Mouse (Mus musculus): ENCODE measurements at regions not wholly inside any gene's neighbourhood (a gene's known extent, or its start where the extent isn't known, plus 50 kb on each side); places are given as distances from the start of the nearest gene placed in this dataset.

DNA sequence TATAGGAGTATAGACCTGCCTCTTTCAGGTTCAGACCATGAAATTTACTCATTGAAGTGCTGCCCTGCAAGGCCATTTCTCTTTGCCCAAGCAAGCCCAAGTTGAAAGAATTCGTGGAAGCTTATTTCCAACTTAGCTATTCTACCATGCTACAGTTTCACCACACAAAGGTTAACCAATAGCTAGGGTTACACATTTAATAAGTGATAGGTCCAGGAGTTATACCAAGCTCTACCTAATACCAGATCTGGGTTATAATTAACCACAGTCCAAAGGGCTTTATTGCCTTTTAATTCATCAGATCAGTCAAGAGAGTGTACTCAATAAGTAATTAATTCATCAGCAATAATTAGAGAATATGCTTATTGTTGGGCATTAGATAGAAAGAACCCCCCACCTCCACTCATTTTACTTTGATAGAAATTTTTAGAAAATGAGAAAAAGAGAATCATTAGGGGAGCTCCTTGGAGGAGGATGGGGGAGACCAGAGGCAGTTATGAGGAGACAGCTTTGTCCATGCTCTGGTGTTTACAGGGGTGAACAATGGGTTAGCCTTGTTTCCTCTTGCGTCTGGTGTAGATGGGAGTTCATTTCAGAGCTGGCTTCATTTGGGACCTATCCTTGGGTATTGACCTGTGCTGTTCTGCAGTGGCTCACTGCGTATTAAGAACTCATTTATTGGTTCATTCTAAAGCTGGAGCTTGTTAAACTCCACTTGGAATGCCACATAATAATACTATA lies 177.8 kb upstream of the Tet2 start:
- WGBS, result 78% methylated on average over 3 of the region's 3 CpGs
- Histone ChIP-seq H3K9ac (ENCODE audit: low read length) (no peak overlapping the region), H3K27me3 (replicated peaks; ENCODE audit: control insufficient read depth, insufficient read depth, low read length) (no peaks in the 10 kb centered on the region), H3K27ac (ENCODE audit: low read depth) (no peak overlapping the region), H3K9me3 (ENCODE audit: control insufficient read depth, low read length) (no peaks in the 10 kb centered on the region), H3K4me3 (ENCODE audit: low read depth, low read length) (no peak overlapping the region), H3K36me3 (ENCODE audit: control insufficient read depth, insufficient read depth, low read length) (no peaks in the 10 kb centered on the region), H3K4me1 (replicated peaks; ENCODE audit: control insufficient read depth, insufficient read depth, low read length) (no peaks in the 10 kb centered on the region), H3K4me2 (ENCODE audit: low read length) (no peak overlapping the region)
- DNase-seq (ENCODE audit: low spot score) (no peak), ATAC-seq (replicated peaks; ENCODE audit: low FRiP score, low TSS enrichment, low read depth) (no peak)

DNA sequence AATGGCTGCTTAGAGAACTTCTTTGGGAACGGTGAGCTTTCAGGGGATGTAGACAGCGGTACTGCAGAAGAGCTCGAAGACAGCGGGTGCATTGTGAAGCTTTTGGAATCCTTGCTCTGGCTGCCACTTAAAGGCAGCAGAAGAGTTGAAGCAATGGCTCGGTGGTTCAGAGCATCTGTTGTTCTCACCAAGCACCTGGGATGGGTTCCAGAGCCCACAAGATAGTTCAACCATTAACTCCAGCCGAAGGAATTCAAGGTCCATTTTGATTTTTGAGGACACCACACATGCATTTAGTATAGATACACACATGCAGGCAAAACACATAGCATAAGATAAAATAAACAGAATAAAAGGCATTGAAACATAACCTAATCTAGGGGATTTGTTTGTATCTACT lies 181.9 kb upstream of the Tet2 start:
- Histone ChIP-seq H3K27ac (ENCODE audit: low read depth) (no peak overlapping the region), H3K4me2 (ENCODE audit: low read length) (no peak overlapping the region), H3K4me1 (replicated peaks; ENCODE audit: control insufficient read depth, insufficient read depth, low read length) (no peaks in the 10 kb centered on the region), H3K4me3 (ENCODE audit: low read depth, low read length) (no peak overlapping the region), H3K9ac (ENCODE audit: low read length) (no peak overlapping the region), H3K9me3 (ENCODE audit: control insufficient read depth, low read length) (no peaks in the 10 kb centered on the region), H3K36me3 (ENCODE audit: control insufficient read depth, insufficient read depth, low read length) (no peaks in the 10 kb centered on the region), H3K27me3 (replicated peaks; ENCODE audit: control insufficient read depth, insufficient read depth, low read length) (no peaks in the 10 kb centered on the region)
- DNase-seq (ENCODE audit: low spot score) (no peak), ATAC-seq (replicated peaks; ENCODE audit: low FRiP score, low TSS enrichment, low read depth) (no peak)
- WGBS, result 86% methylated on average over 6 of the region's 6 CpGs

DNA sequence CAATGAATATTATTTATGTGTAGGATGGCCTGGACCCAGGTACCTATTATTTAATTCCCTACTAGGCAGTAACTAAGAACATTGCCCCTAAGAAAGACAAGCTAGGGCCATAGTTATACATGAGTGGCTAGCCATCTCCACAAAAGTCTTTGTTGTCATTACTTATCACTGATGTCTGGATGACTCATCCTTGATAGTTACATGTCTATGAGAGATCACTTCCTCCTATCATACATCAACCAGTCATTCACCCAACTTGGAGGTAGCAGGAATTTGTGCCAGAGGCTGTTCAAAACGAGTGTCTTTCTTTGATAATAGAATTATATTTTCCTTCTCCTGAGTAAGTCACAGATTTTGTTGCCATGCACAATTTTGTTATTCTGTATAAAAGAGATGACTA lies 190.7 kb upstream of the Tet2 start:
- H3K4me1 ChIP-seq (replicated peaks; ENCODE audit: control insufficient read depth, insufficient read depth, low read length), result no peaks in the 10 kb centered on the region
- H3K27ac ChIP-seq (ENCODE audit: low read depth), result no peak overlapping the region
- H3K4me3 ChIP-seq (ENCODE audit: low read depth, low read length), result no peak overlapping the region
- H3K4me2 ChIP-seq (ENCODE audit: low read length), result no peak overlapping the region
- H3K27me3 ChIP-seq (replicated peaks; ENCODE audit: control insufficient read depth, insufficient read depth, low read length), result no peaks in the 10 kb centered on the region
- H3K9me3 ChIP-seq (ENCODE audit: control insufficient read depth, low read length), result no peaks in the 10 kb centered on the region
- H3K36me3 ChIP-seq (ENCODE audit: control insufficient read depth, insufficient read depth, low read length), result no peaks in the 10 kb centered on the region
- 51% methylated on average over 1 of the region's 1 CpGs for WGBS
- DNase-seq (ENCODE audit: low spot score), result no peak
- no peak for ATAC-seq (replicated peaks; ENCODE audit: low FRiP score, low TSS enrichment, low read depth)
- H3K9ac ChIP-seq (ENCODE audit: low read length), result no peak overlapping the region

DNA sequence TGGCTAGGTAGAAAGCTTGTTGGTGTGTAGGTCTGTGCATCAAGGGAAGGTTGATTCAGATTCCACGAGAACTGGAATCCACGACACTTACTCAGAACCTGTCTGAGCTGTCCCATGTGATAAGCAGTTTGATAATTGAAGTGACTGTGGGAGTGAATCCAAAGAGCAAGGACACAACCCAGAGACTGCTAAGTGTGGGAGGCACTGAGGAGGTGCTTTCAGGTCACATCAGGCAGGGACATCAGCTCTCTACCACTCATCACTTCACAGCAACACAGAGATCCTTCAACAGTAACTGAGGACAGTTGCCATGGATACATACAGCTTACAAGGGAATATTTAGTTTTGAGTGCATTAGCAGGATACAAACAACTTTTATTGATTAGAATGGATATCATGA lies 194.0 kb upstream of the Tet2 start:
- Histone ChIP-seq H3K4me1 (replicated peaks; ENCODE audit: control insufficient read depth, insufficient read depth, low read length) (no peaks in the 10 kb centered on the region), H3K27me3 (replicated peaks; ENCODE audit: control insufficient read depth, insufficient read depth, low read length) (no peaks in the 10 kb centered on the region), H3K9me3 (ENCODE audit: control insufficient read depth, low read length) (no peaks in the 10 kb centered on the region), H3K4me2 (ENCODE audit: low read length) (no peak overlapping the region), H3K9ac (ENCODE audit: low read length) (no peak overlapping the region), H3K27ac (ENCODE audit: low read depth) (no peak overlapping the region), H3K36me3 (ENCODE audit: control insufficient read depth, insufficient read depth, low read length) (no peaks in the 10 kb centered on the region), H3K4me3 (ENCODE audit: low read depth, low read length) (no peak overlapping the region)
- ATAC-seq (replicated peaks; ENCODE audit: low FRiP score, low TSS enrichment, low read depth), result no peak
- WGBS, result 92% methylated on average over 2 of the region's 2 CpGs
- DNase-seq (ENCODE audit: low spot score), result no peak

DNA sequence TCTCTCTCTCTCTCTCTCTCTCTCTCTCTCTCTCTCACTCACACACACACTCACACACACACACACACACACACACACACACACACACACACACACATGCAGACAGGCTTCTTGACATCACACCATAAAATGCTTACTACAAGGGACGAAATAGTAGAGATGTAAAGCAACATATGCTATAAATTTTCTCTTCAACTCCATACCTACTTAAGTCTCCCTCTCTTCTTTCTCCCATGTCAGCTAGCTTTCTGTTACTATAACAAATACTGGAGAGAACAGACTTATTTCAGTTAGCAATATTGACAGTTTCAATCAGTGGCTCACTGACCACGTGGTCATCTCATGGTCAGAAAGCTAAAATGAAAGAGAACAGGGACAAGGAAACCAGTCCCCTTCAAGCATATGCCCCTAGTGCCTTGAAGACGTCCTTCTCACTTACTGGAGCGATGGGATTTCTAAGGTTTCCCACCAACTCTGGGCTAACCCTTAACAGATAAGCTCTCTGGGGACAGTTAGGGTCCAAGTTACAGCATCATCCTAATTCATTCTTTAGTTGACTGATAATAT lies 199.7 kb upstream of the Tet2 start:
- no peak overlapping the region for H3K4me2 ChIP-seq (ENCODE audit: low read length)
- H3K9ac ChIP-seq (ENCODE audit: low read length), result no peak overlapping the region
- no peak for ATAC-seq (replicated peaks; ENCODE audit: low FRiP score, low TSS enrichment, low read depth)
- no peaks in the 10 kb centered on the region for H3K27me3 ChIP-seq (replicated peaks; ENCODE audit: control insufficient read depth, insufficient read depth, low read length)
- no peak for DNase-seq (ENCODE audit: low spot score)
- WGBS, result 76% methylated on average over 4 of the region's 4 CpGs
- H3K4me1 ChIP-seq (replicated peaks; ENCODE audit: control insufficient read depth, insufficient read depth, low read length), result no peaks in the 10 kb centered on the region
- H3K9me3 ChIP-seq (ENCODE audit: control insufficient read depth, low read length), result no peaks in the 10 kb centered on the region
- no peak overlapping the region for H3K27ac ChIP-seq (ENCODE audit: low read depth)
- no peaks in the 10 kb centered on the region for H3K36me3 ChIP-seq (ENCODE audit: control insufficient read depth, insufficient read depth, low read length)
- no peak overlapping the region for H3K4me3 ChIP-seq (ENCODE audit: low read depth, low read length)

DNA sequence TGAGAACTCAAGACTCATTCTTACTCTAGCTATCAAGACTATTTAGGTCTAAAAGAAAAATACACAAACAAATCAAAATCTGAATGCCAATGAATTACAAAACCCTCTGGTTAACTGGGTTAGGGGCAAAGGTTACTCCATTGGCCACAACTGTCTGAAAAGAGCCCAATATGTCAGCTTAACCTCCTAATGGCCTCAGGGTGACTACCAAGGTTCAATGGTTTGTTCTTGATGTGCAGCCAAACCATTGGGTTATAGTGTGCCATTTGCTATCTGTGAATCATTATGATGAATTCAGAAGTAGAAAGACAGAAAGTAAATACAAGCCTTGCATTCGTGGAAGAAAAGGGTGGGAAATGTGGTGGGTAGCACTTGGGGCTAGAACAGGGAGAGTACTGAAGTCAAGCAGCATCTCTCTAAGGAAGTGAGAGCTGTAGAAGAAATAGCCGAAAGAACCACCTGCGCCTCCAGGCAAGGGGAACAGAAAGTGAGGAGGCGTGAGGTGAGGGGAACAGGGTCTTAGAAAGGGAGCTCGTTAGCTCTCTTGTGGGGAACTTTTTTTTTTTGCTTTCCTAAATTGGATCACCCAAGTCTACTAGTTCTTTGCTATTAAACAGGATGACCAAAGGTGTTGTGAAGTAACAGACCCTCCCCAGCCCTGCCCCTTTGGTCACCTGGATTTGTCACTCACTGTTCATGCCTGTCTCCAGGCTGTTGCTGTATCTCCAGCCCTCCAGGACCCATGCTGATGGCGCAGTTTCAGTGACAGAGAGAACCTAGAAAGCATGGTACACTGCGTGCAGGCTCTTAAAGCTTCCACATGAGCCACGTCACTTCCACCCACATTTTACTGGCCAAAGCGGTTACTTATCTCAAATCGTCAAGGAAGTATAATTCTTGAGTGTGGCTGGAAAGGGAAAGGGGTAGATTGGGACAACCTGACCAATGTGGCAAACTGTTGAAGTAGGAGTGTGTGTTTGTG lies 204.1 kb upstream of the Tet2 start:
- H3K4me1 ChIP-seq (replicated peaks; ENCODE audit: control insufficient read depth, insufficient read depth, low read length), result no peaks in the 10 kb centered on the region
- 89% methylated on average over 10 of the region's 10 CpGs for WGBS

DNA sequence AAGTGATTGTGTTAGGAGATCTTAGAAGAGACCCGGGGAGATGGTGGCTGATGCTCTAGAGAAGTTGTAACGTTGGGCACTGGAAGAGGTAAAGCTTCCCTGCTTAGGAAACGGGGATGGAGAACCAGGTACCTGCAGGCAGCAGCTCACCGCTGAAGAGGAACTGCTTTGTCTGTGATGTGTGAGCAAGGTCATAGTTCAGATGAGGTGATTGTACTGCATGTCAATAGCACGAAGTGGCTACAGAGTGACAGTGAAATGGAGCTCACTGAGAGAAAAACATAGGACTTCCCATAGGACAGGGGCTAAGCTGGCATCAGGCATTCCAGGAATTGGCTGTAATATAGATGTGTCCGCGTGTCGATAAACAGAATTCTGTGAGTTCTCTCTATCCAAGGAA lies 205.1 kb upstream of the Tet2 start:
- Histone ChIP-seq H3K27ac (ENCODE audit: low read depth) (no peak overlapping the region), H3K4me3 (ENCODE audit: low read depth, low read length) (no peak overlapping the region), H3K4me2 (ENCODE audit: low read length) (no peak overlapping the region), H3K9ac (ENCODE audit: low read length) (no peak overlapping the region), H3K4me1 (replicated peaks; ENCODE audit: control insufficient read depth, insufficient read depth, low read length) (peaks cover 5% of the 10 kb centered on the region; the same call in 1 of the 2 replicates), H3K9me3 (ENCODE audit: control insufficient read depth, low read length) (no peaks in the 10 kb centered on the region), H3K36me3 (ENCODE audit: control insufficient read depth, insufficient read depth, low read length) (no peaks in the 10 kb centered on the region), H3K27me3 (replicated peaks; ENCODE audit: control insufficient read depth, insufficient read depth, low read length) (no peaks in the 10 kb centered on the region)
- DNase-seq (ENCODE audit: low spot score) (no peak), ATAC-seq (replicated peaks; ENCODE audit: low FRiP score, low TSS enrichment, low read depth) (no peak)
- 76% methylated on average over 8 of the region's 8 CpGs for WGBS

More for the DNA sequence above, 204.1 kb upstream of the Tet2 start:
- Histone ChIP-seq H3K36me3 (ENCODE audit: control insufficient read depth, insufficient read depth, low read length) (no peaks in the 10 kb centered on the region), H3K27ac (ENCODE audit: low read depth) (no peak overlapping the region), H3K4me3 (ENCODE audit: low read depth, low read length) (no peak overlapping the region), H3K9ac (ENCODE audit: low read length) (no peak overlapping the region), H3K9me3 (ENCODE audit: control insufficient read depth, low read length) (no peaks in the 10 kb centered on the region), H3K4me2 (ENCODE audit: low read length) (no peak overlapping the region), H3K27me3 (replicated peaks; ENCODE audit: control insufficient read depth, insufficient read depth, low read length) (no peaks in the 10 kb centered on the region)
- ATAC-seq (replicated peaks; ENCODE audit: low FRiP score, low TSS enrichment, low read depth), result no peak
- DNase-seq (ENCODE audit: low spot score), result no peak

DNA sequence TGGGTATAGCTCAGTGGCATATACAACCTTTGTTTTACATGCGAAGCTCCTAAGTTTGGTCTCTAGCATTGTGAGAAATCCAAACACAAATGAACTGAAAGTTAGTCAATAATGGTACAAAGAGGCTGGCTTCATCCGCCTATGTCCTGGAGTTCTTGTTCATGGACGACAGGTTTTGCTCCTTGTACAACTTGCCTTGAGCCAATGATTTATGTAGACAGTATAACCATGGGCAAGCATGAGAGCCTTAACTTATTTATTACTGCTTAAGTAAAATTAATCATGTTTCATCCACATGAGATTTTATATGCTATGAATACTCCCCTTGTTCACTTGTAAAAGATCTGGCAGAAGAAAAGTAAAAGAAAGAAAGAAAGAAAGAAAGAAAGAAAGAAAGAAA lies 205.7 kb upstream of the Tet2 start:
- Histone ChIP-seq H3K9me3 (ENCODE audit: control insufficient read depth, low read length) (no peaks in the 10 kb centered on the region), H3K9ac (ENCODE audit: low read length) (no peak overlapping the region), H3K27me3 (replicated peaks; ENCODE audit: control insufficient read depth, insufficient read depth, low read length) (no peaks in the 10 kb centered on the region), H3K4me3 (ENCODE audit: low read depth, low read length) (no peak overlapping the region), H3K4me1 (replicated peaks; ENCODE audit: control insufficient read depth, insufficient read depth, low read length) (peaks cover 6% of the 10 kb centered on the region; the same call in 1 of the 2 replicates), H3K36me3 (ENCODE audit: control insufficient read depth, insufficient read depth, low read length) (no peaks in the 10 kb centered on the region), H3K4me2 (ENCODE audit: low read length) (no peak overlapping the region), H3K27ac (ENCODE audit: low read depth) (no peak overlapping the region)
- DNase-seq (ENCODE audit: low spot score) (no peak), ATAC-seq (replicated peaks; ENCODE audit: low FRiP score, low TSS enrichment, low read depth) (no peak)
- 79% methylated on average over 3 of the region's 3 CpGs for WGBS

All from intestine, embryonic 14.5 days (tissue).